Mouse (Mus musculus) hindbrain, embryonic 12.5 days (tissue): ENCODE results near the gene Zbtb41. TPM values are rescaled to one million over a fixed set of nuclear protein-coding genes. Genes with fewer than 3 reads are reported as not detected.

ENCODE experiments used
- ATAC-seq: fragments of 200-750 bp; cut with Nextera tagmentation; 2 replicates; pipeline ENCODE4 v1.8.0; 2017; ENCODE audit warnings: moderate TSS enrichment; ENCODE audit not compliant: low FRiP score
- H3K27ac ChIP-seq: fragments of 300-500 bp; sonication (generic); 2 replicates; pipeline ENCODE4 v1.5.1; 2016; ENCODE audit warnings: mild to moderate bottlenecking
- H3K27me3 ChIP-seq: fragments of 300-500 bp; sonication (generic); 2 replicates; pipeline ENCODE4 v1.6.1; 2016; ENCODE audit warnings: mild to moderate bottlenecking
- H3K36me3 ChIP-seq: fragments of 300-500 bp; sonication (generic); 2 replicates; pipeline ENCODE4 v1.6.1; 2016; ENCODE audit warnings: mild to moderate bottlenecking
- H3K4me1 ChIP-seq: fragments of 300-500 bp; sonication (generic); 2 replicates; pipeline ENCODE4 v1.6.1; 2016
- H3K4me2 ChIP-seq: fragments of 300-500 bp; sonication (generic); replicated peaks from 2 replicates; pipeline ENCODE4 v1.6.1; 2016; ENCODE audit warnings: mild to moderate bottlenecking
- H3K4me3 ChIP-seq: fragments of 300-500 bp; sonication (generic); 2 replicates; pipeline ENCODE4 v1.5.1; 2016; ENCODE audit warnings: mild to moderate bottlenecking
- H3K9ac ChIP-seq: fragments of 300-500 bp; sonication (generic); 2 replicates; pipeline ENCODE4 v1.6.1; 2016; ENCODE audit warnings: mild to moderate bottlenecking, moderate library complexity
- H3K9me3 ChIP-seq: fragments of 300-500 bp; sonication (generic); replicated peaks from 2 replicates; pipeline ENCODE4 v1.6.1; 2016; ENCODE audit warnings: mild to moderate bottlenecking
- WGBS: fragments of 180-500 bp; shearing (Covaris S2); methylation state at CpG from one replicate; pipeline ENCODE4 v1.1.7; 2016; 5-methylcytosine and 5-hydroxymethylcytosine counted together
- polyA plus RNA-seq: library from polyadenylated mRNA; unstranded; fragments of >200 nt; fragmentation: Nextera tagmentation; extraction: Ambion mirVana; gene quantifications from 2 replicates; pipeline ENCODE4 v1.2.1, GENCODE M21; 2016

Gene Zbtb41
- polyA plus RNA-seq, 1 experiment from 2014 or later, result 20.8 TPM

DNA sequence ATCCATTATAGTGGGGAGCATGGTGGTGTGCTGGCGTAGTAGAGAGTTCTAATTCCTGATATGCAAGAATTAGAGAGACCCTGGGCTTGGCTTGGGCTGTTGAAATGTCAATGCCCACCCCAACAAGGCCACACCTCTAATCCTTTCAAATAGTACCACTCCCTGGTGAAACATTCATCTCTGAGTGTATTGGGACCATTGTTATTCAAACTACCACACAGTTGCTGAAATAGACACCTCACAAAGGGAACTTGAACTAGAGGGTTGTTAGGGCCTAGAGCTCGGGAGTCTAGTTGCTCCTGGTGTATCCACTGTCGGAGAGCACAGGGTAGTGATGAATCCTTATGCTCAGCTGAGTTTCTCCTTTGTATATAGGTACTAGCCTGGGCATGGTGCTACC, 72.5 kb downstream of the Zbtb41 start:
- no peak overlapping the region for H3K27ac ChIP-seq
- no peak for ATAC-seq
- H3K4me3 ChIP-seq, result no peak overlapping the region
- WGBS, result 77% methylated on average over 3 of the region's 3 CpGs
- H3K4me1 ChIP-seq, result no peaks in the 10 kb centered on the region
- no peak overlapping the region for H3K9ac ChIP-seq
- H3K9me3 ChIP-seq, result no peaks in the 10 kb centered on the region
- H3K4me2 ChIP-seq, result no peak overlapping the region
- H3K36me3 ChIP-seq, result peaks cover 39% of the 10 kb centered on the region
- no peaks in the 10 kb centered on the region for H3K27me3 ChIP-seq

DNA sequence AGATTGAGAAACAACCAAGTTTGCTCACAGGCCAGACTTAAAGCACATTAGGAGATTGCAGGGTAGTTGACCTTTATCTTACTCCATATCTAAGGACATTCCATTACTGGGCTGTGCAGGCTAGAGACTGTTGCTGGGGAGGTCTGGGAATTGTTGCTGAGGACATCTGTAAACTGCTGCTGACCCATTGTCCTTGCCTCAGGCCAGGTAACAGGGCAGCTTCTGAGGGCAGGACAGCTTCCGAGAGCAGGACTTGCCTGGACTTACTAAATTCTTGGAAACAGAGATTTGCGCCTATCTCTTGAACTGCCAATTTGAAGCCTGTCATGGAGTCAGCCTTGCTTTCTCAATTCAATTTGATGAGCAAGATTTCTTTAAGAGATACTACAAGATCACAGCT, 73.3 kb downstream of the Zbtb41 start:
- no peak overlapping the region for H3K4me2 ChIP-seq
- no peak overlapping the region for H3K9ac ChIP-seq
- no peaks in the 10 kb centered on the region for H3K4me1 ChIP-seq
- WGBS, result 94% methylated on average over 2 of the region's 2 CpGs
- no peak for ATAC-seq
- H3K4me3 ChIP-seq, result no peak overlapping the region
- no peak overlapping the region for H3K27ac ChIP-seq
- peaks cover 33% of the 10 kb centered on the region for H3K36me3 ChIP-seq
- H3K27me3 ChIP-seq, result no peaks in the 10 kb centered on the region
- no peaks in the 10 kb centered on the region for H3K9me3 ChIP-seq

DNA sequence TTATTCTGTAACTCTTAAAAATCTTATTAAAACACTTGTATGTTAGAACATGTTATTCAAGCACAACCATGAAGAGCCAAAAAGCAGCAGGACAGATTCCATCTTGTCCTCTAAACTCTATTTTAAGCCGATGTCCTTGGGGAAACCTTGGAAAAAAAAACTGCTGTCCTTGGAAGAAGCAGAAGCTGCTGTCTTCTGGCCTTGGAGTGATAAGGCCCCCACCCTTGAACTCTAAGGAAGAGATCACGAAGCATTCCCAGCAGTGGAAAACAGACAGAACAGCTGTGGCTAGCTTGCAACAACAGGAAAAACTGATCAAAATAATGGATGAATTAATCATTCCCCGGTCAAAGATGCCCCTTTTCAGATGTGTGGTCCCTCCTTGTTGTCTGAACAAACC, 74.1 kb downstream of the Zbtb41 start:
- Histone ChIP-seq H3K9ac (no peak overlapping the region), H3K4me3 (no peak overlapping the region), H3K36me3 (peaks cover 29% of the 10 kb centered on the region), H3K27me3 (no peaks in the 10 kb centered on the region), H3K27ac (no peak overlapping the region), H3K4me1 (no peaks in the 10 kb centered on the region), H3K9me3 (no peaks in the 10 kb centered on the region), H3K4me2 (no peak overlapping the region)
- 85% methylated on average over 3 of the region's 3 CpGs for WGBS
- no peak for ATAC-seq

DNA sequence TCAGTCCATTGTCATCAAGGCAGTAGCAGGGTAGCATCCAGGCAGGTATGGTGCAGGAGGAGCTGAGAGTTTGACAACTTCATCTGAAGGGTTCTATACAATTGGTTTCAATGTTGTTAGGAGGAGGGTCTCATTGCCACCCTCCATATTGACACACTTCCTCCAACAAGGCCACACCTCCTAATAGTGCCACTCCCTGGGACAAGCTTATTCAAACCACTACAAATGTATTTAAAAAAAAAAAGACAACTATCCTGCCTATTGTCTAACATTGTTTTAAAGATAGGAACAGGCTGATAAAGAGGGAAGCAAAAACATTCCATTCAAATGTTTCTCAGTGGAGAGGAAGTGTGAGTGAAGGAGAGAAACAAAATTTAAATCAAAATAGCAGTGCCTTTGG, 77.7 kb downstream of the Zbtb41 start:
- Histone ChIP-seq H3K4me1 (no peaks in the 10 kb centered on the region), H3K27ac (no peak overlapping the region), H3K4me2 (no peak overlapping the region), H3K4me3 (no peak overlapping the region), H3K36me3 (peaks cover 5% of the 10 kb centered on the region), H3K27me3 (no peaks in the 10 kb centered on the region), H3K9ac (no peak overlapping the region), H3K9me3 (no peaks in the 10 kb centered on the region)
- ATAC-seq, result no peak

DNA sequence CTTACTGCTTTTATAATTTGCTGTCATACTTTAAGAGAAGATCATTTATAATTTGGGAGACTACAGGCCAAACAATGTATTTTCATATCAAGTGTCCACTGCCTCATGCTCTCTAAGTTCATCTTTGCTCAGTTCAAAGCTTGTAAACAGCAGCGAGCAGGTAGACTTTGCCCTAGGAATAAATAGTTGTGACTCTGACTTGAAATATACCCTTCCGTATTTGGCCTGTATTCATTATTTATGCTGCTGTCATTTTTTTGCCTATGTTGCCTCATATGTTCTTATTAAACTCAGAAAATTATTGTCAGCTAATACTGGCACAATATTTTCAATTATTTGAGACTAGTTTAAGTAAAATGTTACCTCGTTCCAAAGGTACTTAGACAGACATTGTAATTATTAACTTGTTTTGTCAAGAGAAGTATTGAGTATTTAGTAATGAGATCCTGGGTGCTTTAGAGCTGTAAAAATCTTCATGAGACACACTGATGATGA, 79.2 kb downstream of the Zbtb41 start, which contains the start of gene F13b:
TSS of gene F13b (plus strand) at position 445 of the 495 bp plus-strand sequence.
- Histone ChIP-seq H3K36me3 (no peaks in the 10 kb centered on the region), H3K4me2 (no peak within 1 kb of the TSS), H3K27me3 (no peaks in the 10 kb centered on the region), H3K4me1 (no peaks in the 10 kb centered on the region), H3K27ac (no peak within 1 kb of the TSS), H3K4me3 (no peak within 1 kb of the TSS), H3K9me3 (no peaks in the 10 kb centered on the region), H3K9ac (no peak within 1 kb of the TSS)
- WGBS, result 95% methylated on average over 3 of the region's 3 CpGs
- ATAC-seq, result no peak

Other genes starting within 250 kb of the Zbtb41 start
- gene Crb1, start 45.2 kb upstream of the Zbtb41 start, polyA plus RNA-seq, result 2.1 and 3.0 TPM in 2 replicates
- gene Aspm, start 32.5 kb downstream of the Zbtb41 start, polyA plus RNA-seq, result 18.5 and 19.1 TPM in 2 replicates
- not detected in 2 replicates for gene F13b, start 79.4 kb downstream of the Zbtb41 start, polyA plus RNA-seq
- not detected in 2 replicates for gene Cfhr1, start 138.0 kb downstream of the Zbtb41 start, polyA plus RNA-seq